Mouse (Mus musculus) lung, embryonic 14.5 days (tissue): ENCODE measurements around the gene Eif3k. TPM values are rescaled to one million over a fixed set of nuclear protein-coding genes. Genes with fewer than 3 reads are reported as not detected.
A peak's percentile ranks its signal among the peaks of the same experiment; 100 is the strongest.
"Not testable (repeated sequence)": the region's sequence is repeated elsewhere in the genome, so short reads cannot be mapped to it uniquely, and the experiment has no call there.

Experiments used
- ATAC-seq: fragments of 200-750 bp; cut with Nextera tagmentation; 2 replicates; pipeline ENCODE4 v1.8.0; 2017; ENCODE audit warnings: mild to moderate bottlenecking, moderate TSS enrichment, moderate library complexity; ENCODE audit not compliant: insufficient read depth
- DNase-seq: peaks from one replicate; pipeline ENCODE4 v3.0.0-alpha.2; 2015
- H3K27ac ChIP-seq: fragments of 300-500 bp; sonication (generic); 2 replicates; pipeline ENCODE4 v1.5.1; 2014; ENCODE audit warnings: low read depth, mild to moderate bottlenecking, moderate library complexity
- H3K27me3 ChIP-seq: fragments of 300-500 bp; sonication (generic); 2 replicates; pipeline ENCODE4 v1.6.1; 2014; ENCODE audit warnings: low read length, control low read depth; ENCODE audit not compliant: insufficient read depth
- H3K36me3 ChIP-seq: fragments of 300-500 bp; sonication (generic); 2 replicates; pipeline ENCODE4 v1.6.1; 2014; ENCODE audit warnings: control low read depth; ENCODE audit not compliant: insufficient read depth
- H3K4me1 ChIP-seq: fragments of 300-500 bp; sonication (generic); 2 replicates; pipeline ENCODE4 v1.6.1; 2014; ENCODE audit warnings: antibody characterized with exemption, control low read depth; ENCODE audit not compliant: insufficient read depth
- H3K4me2 ChIP-seq: fragments of 300-500 bp; sonication (generic); 2 replicates; pipeline ENCODE4 v1.6.1; 2014; ENCODE audit warnings: mild to moderate bottlenecking
- H3K4me3 ChIP-seq: fragments of 300-500 bp; sonication (generic); 2 replicates; pipeline ENCODE4 v1.5.1; 2014; ENCODE audit warnings: low read depth, low read length
- H3K9ac ChIP-seq: fragments of 300-500 bp; sonication (generic); 2 replicates; pipeline ENCODE4 v1.6.1; 2014
- H3K9me3 ChIP-seq: fragments of 300-500 bp; sonication (generic); 2 replicates; pipeline ENCODE4 v1.6.1; 2016; ENCODE audit warnings: low read depth, low read length, control low read depth
- CTCF ChIP-seq: IDR thresholded peaks from 2 replicates; pipeline ENCODE4 v1.5.1; 2016; ENCODE audit warnings: antibody characterized with exemption, low read depth
- WGBS: fragments of 180-500 bp; shearing (Covaris S2); extraction: QIAGEN DNeasy Blood & Tissue Kit; methylation state at CpG from one replicate; pipeline ENCODE4 v1.1.7; 2014; 5-methylcytosine and 5-hydroxymethylcytosine counted together
- polyA plus RNA-seq: library from polyadenylated mRNA; unstranded; fragments of >200 nt; fragmentation: Nextera tagmentation; extraction: Ambion mirVana; gene quantifications from 2 replicates; pipeline ENCODE4 v1.2.1, GENCODE M21; 2014

Gene Eif3k
- polyA plus RNA-seq, 1 experiment from 2014 or later: 398 TPM

DNA sequence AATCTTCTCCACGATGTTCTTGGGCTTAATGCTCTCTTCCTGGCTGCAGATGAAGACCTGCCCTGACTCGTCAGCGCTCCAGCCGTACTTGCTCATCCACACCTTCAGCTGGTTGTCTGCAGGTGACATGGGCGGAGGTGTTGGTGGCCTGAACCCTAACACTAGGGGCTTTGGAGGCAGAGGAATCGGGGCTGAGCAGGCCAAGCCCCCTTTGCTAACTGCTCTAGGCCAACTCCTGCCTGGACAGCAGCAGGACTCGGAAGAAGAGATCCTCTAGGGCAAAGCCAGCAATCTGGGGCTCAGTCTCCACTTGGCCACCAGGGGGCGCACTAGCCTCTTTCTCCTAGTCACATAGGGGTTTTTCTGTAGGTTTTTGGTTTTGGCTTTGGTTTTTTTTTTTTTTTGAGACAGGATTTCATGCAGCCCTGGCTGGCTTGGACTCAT, 9.1 kb downstream of the Eif3k start:
- no peaks in the 10 kb centered on the region for H3K9me3 ChIP-seq
- no peaks in the 10 kb centered on the region for H3K27me3 ChIP-seq
- H3K4me2 ChIP-seq: no peak overlapping the region
- WGBS: 57% methylated on average over 8 of the region's 8 CpGs
- ATAC-seq (peak; percentile 21; the same call in 1 of the 2 replicates), DNase-seq (peak; percentile 88)
- peaks cover 65% of the 10 kb centered on the region for H3K36me3 ChIP-seq
- peaks cover 13% of the 10 kb centered on the region for H3K4me1 ChIP-seq
- H3K9ac ChIP-seq: no peak overlapping the region
- peak; percentile 87 for TF ChIP-seq CTCF
- no peak overlapping the region for H3K4me3 ChIP-seq
- H3K27ac ChIP-seq: peak overlapping the region; percentile 46; the same call in 1 of the 2 replicates

DNA sequence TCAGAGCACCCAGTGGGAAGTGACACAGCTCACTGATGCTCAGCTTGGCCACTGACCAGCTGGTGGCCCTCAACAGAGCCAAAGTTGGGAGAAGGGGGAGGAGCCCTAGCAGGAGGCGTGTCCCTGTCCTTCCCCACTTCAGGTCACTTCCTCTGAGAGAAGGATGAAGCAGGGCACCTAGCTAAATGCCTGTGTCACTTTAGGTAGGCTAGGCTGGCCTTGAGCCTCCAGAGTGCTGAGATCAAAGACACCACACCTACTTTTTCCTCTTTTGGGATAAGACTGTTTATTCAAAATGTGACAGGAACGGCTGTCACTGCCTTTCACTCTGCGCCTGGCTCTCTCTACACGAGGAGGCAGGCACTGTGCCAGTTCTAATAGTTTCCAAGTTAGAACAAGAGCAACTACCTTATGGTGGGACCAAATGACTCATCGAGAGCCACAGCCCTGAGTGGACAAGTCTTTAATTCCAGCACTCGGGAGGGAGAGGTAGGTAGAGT, 9.8 kb downstream of the Eif3k start:
- 34% methylated on average over 6 of the region's 6 CpGs for WGBS
- H3K4me1 ChIP-seq: peaks cover 13% of the 10 kb centered on the region
- no peak for TF ChIP-seq CTCF
- no peak overlapping the region for H3K9ac ChIP-seq
- no peaks in the 10 kb centered on the region for H3K9me3 ChIP-seq
- H3K27ac ChIP-seq: no peak overlapping the region
- DNase-seq (peak; percentile 79), ATAC-seq (peak; percentile 38; the same call in 1 of the 2 replicates)
- no peak overlapping the region for H3K4me3 ChIP-seq
- no peaks in the 10 kb centered on the region for H3K27me3 ChIP-seq
- peaks cover 58% of the 10 kb centered on the region for H3K36me3 ChIP-seq
- H3K4me2 ChIP-seq: no peak overlapping the region

DNA sequence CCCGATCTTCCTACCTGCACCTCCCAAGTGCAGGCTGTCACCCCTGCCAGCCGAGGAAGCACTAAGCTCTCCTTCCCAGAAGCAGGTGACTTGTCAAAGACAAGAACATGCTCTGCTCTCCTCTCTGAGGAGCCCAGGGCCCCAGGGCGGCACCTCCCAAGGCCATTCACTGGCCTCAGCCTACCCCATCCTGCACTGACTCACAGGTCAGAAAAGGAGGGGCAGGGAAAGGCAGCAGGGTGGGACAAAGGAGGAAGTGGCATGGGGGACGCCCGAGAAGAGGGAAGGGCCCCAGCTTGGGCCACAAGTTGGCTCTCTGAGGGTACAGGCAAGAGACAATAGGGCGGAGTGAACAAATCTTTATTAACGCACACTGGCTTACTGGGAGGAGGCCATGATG, 10.6 kb downstream of the Eif3k start:
- Histone ChIP-seq H3K9me3 (no peaks in the 10 kb centered on the region), H3K27me3 (no peaks in the 10 kb centered on the region), H3K27ac (no peak overlapping the region), H3K4me3 (no peak overlapping the region), H3K9ac (no peak overlapping the region), H3K4me1 (peaks cover 13% of the 10 kb centered on the region), H3K36me3 (peaks cover 50% of the 10 kb centered on the region), H3K4me2 (no peak overlapping the region)
- no peak for ATAC-seq
- TF ChIP-seq CTCF: no peak
- no peak for DNase-seq
- 90% methylated on average over 7 of the region's 7 CpGs for WGBS

DNA sequence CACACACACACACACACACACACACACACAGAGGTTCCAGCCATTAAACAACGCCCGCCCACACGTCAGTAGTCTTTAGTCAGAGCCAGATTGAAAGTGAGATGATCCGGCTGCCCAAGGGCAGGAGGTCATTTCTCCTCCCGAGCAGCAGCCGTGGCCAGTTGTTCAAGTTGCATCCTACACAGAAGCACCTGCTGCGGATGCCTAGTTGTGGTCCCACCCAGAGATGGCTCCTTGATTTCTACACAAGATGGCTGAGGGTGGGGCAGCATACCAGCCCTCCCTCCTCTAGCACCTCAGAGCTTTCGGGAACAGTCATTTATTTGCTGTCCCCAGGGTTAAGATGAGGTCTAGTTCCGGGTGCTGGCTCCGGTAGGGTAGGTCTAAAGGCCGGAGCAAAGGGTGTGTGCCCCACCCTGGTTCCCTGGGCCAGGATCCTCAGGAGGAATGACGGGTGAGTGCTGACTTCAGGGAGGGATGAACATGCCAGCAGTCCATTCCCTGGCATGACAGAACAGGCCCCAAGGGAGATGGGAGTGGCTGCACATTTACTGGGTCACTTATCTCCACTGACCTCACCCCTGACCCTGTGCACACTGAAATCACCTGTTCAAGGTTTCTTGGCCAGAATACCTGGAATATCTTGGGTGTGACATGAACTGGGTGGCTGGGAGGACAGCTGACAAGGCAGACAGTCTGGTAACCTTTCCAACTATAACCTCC, 11.8 kb downstream of the Eif3k start:
- no peak overlapping the region for H3K4me3 ChIP-seq
- no peak for TF ChIP-seq CTCF
- peaks cover 44% of the 10 kb centered on the region for H3K36me3 ChIP-seq
- DNase-seq: peak; percentile 15
- WGBS: 45% methylated on average over 12 of the region's 12 CpGs
- no peak overlapping the region for H3K9ac ChIP-seq
- H3K27ac ChIP-seq: no peak overlapping the region
- H3K9me3 ChIP-seq: no peaks in the 10 kb centered on the region
- 0 out of 2 replicates have a peak, but pooled peaks have one; percentile 3 for ATAC-seq
- no peak overlapping the region for H3K4me2 ChIP-seq
- H3K27me3 ChIP-seq: no peaks in the 10 kb centered on the region
- peaks cover 13% of the 10 kb centered on the region for H3K4me1 ChIP-seq

DNA sequence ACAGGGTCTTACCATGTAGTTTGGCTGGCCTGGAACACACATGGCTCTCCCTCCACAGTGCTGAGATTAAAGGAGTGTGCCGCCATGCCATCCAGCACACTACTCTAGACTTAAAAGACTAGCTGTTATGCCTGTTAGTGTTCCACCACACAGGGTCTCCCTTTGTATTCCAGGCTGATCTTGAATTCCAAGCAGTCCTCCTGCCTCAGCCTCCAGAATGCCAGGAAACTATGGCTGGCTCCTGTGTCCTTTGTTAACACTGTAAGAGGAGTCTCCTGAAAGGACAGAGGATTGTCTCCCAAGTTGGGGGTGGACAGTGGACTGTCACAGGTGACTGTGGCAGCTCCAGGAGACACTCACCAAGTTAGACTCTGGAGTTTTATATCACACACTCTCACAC, 12.4 kb downstream of the Eif3k start:
- Histone ChIP-seq H3K4me3 (no peak overlapping the region), H3K9ac (no peak overlapping the region), H3K27me3 (no peaks in the 10 kb centered on the region), H3K4me1 (peaks cover 13% of the 10 kb centered on the region), H3K27ac (no peak overlapping the region), H3K9me3 (no peaks in the 10 kb centered on the region), H3K4me2 (no peak overlapping the region), H3K36me3 (peaks cover 39% of the 10 kb centered on the region)
- 89% methylated on average over 1 of the region's 1 CpGs for WGBS
- no peak for DNase-seq
- no peak for TF ChIP-seq CTCF
- 0 out of 2 replicates have a peak, but pooled peaks have one; percentile 22 for ATAC-seq

DNA sequence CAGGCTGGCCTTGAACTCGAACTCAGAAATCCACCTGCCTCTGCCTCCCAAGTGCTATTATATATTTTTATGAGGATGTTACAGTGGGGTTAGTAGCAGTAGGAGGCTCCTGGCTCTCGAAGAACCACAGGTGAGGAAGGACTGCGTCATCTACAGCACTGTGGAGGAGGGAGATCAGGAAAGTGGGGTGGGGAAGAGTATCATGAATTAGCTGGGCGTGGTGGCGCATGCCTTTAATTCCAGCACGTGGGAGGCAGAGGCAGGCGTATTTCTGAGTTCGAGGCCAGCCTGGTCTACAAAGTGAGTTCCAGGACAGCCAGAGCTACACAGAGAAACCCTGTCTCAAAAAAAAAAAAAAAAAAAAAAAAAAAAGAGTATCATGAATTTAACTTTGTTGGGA, 13.5 kb downstream of the Eif3k start:
- not testable (repeated sequence) for H3K27ac ChIP-seq, H3K4me3 ChIP-seq, H3K9ac ChIP-seq, H3K4me2 ChIP-seq, H3K9me3 ChIP-seq, DNase-seq, ATAC-seq, H3K27me3 ChIP-seq
- Histone ChIP-seq H3K36me3 (peaks cover 27% of the 10 kb centered on the region), H3K4me1 (peaks cover 13% of the 10 kb centered on the region)
- 89% methylated on average over 8 of the region's 8 CpGs for WGBS

DNA sequence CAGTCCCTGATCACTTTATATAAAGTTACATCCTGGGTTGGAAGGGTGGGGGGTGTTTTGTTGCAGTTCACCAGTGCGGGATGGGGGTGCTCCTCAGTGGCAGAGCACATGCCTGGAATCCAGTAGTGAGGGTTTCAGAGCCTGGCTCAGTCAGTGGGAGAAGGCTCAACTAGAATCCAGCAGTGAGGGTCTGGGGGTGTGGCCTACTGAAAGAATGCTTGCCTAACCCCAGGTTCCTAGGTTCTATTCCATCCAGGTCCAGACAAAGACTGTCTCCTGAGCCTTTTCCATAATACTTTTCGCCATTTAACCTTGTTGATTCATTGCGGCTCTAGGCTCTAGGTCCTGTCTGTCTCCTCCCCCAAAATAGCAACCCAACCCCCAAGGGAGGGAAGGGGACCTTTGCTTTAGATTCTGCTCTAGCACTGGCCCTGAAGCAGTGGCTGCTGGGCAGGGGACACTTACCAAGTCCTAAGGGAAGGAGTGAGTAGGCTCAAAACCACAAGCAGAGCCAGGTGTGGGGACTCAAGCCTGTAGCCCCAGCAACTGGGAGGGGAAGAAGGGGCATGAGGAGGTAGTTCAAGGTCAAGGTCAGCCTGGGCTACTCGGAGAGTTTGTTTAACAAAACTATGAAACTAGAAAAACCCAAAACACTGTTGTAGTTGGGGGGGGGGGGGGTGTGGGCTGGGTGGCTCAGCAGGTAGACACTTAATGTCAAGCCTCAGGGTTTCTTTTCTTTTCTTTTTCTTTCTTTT, 14.7 kb downstream of the Eif3k start:
- no peak for ATAC-seq
- no peak for TF ChIP-seq CTCF
- no peaks in the 10 kb centered on the region for H3K27me3 ChIP-seq
- DNase-seq: no peak
- H3K9me3 ChIP-seq: no peaks in the 10 kb centered on the region
- H3K27ac ChIP-seq: no peak overlapping the region
- H3K4me2 ChIP-seq: no peak overlapping the region
- WGBS: 53% methylated on average over 4 of the region's 4 CpGs
- no peak overlapping the region for H3K4me3 ChIP-seq
- peaks cover 6% of the 10 kb centered on the region; the same call in 1 of the 2 replicates for H3K4me1 ChIP-seq
- peaks cover 20% of the 10 kb centered on the region for H3K36me3 ChIP-seq
- H3K9ac ChIP-seq: no peak overlapping the region
